Mouse (Mus musculus) erythroblast, embryonic 14.5 days (primary cell): ENCODE data around the gene Ybx2. TPM values are rescaled to one million over a fixed set of nuclear protein-coding genes. Genes with fewer than 3 reads are reported as not detected.

Experiments
- H3K27me3 ChIP-seq: 2 replicates; pipeline ENCODE4 v1.6.1; 2012; ENCODE audit warnings: inconsistent platforms; ENCODE audit not compliant: control insufficient read depth
- H3K36me3 ChIP-seq: 2 replicates; pipeline ENCODE4 v1.6.1; 2012; ENCODE audit warnings: mild to moderate bottlenecking, inconsistent platforms; ENCODE audit not compliant: control insufficient read depth
- H3K4me1 ChIP-seq: 2 replicates; pipeline ENCODE4 v1.6.1; 2012; ENCODE audit warnings: inconsistent platforms; ENCODE audit not compliant: control insufficient read depth
- H3K4me3 ChIP-seq: replicated peaks from 2 replicates; pipeline ENCODE3; 2012; ENCODE audit warnings: moderate library complexity, mild to moderate bottlenecking, inconsistent platforms
- H3K9me3 ChIP-seq: 2 replicates; pipeline ENCODE4 v1.6.1; 2012; ENCODE audit warnings: low read length, inconsistent platforms, mixed read lengths; ENCODE audit not compliant: control insufficient read depth
- GATA1 ChIP-seq: IDR thresholded peaks from 2 replicates; pipeline ENCODE4 v1.6.1; 2012; ENCODE audit warnings: low read length, inconsistent platforms, mixed read lengths
- TAL1 ChIP-seq: IDR thresholded peaks from 3 replicates; pipeline ENCODE4 v1.6.1; 2012; ENCODE audit warnings: low read length, inconsistent platforms, mixed read lengths
- polyA plus RNA-seq: library from polyadenylated mRNA; stranded (reverse); fragments of >175 nt; gene quantifications from 2 replicates; pipeline ENCODE4 v1.2.3, GENCODE M21; 2012

The Ybx2 gene
- polyA plus RNA-seq, 1 experiment: 0.29 TPM

- H3K36me3 ChIP-seq: peaks cover 27% of the 10 kb centered on the region
- H3K27me3 ChIP-seq: peaks cover 78% of the 10 kb centered on the region
- H3K9me3 ChIP-seq: peaks cover 17% of the 10 kb centered on the region
- TF ChIP-seq TAL1 (no peak), GATA1 (no peak)
- no peak overlapping the region for H3K4me3 ChIP-seq
- H3K4me1 ChIP-seq: peaks cover 77% of the 10 kb centered on the region
Observed at GRCm38 (mm10) chr11:69938401-69938979, 2.9 kb downstream of the Ybx2 start.

GRCm38 (mm10) chr11:69939181-69939580 is 3.6 kb downstream of the Ybx2 start:
- peaks cover 34% of the 10 kb centered on the region for H3K36me3 ChIP-seq
- H3K4me1 ChIP-seq: peaks cover 78% of the 10 kb centered on the region
- peaks cover 17% of the 10 kb centered on the region for H3K9me3 ChIP-seq
- TF ChIP-seq TAL1 (no peak), GATA1 (no peak)
- H3K27me3 ChIP-seq: peaks cover 74% of the 10 kb centered on the region
- H3K4me3 ChIP-seq: no peak overlapping the region

GRCm38 (mm10) chr11:69939731-69940130 is 4.1 kb downstream of the Ybx2 start:
- no peak for TF ChIP-seq GATA1
- no peak for TF ChIP-seq TAL1
- peaks cover 17% of the 10 kb centered on the region for H3K9me3 ChIP-seq

GRCm38 (mm10) chr11:69940962-69941361 is 5.4 kb downstream of the Ybx2 start:
- TF ChIP-seq GATA1: no peak
- no peak for TF ChIP-seq TAL1
- Histone ChIP-seq H3K9me3 (peaks cover 7% of the 10 kb centered on the region), H3K27me3 (peaks cover 61% of the 10 kb centered on the region), H3K36me3 (peaks cover 51% of the 10 kb centered on the region), H3K4me1 (peaks cover 78% of the 10 kb centered on the region), H3K4me3 (no peak overlapping the region)

More at GRCm38 (mm10) chr11:69939731-69940130, 4.1 kb downstream of the Ybx2 start:
- Histone ChIP-seq H3K4me3 (no peak overlapping the region), H3K36me3 (peaks cover 39% of the 10 kb centered on the region), H3K4me1 (peaks cover 78% of the 10 kb centered on the region), H3K27me3 (peaks cover 71% of the 10 kb centered on the region)

DNA sequence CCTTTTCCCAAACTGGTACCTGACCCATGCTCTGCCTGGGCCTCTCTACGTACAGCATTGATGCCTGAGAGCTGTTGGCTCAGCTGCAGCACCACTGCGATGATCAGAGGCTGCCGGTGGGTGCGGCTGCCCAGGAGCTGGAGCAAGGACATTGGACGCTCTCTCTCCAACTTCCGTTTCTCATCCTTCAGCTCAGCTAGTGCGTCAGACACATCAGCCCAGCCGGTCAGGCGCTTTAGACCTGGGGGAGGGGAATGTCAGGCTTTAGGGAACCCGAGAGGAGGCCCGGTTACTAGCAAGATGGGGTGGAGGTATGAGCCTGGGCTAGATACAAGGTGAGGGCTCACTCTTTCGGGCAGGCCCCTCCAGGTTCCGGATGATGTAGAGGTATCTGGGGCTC is 9.6 kb downstream of the Ybx2 start:
- peaks cover 25% of the 10 kb centered on the region for H3K27me3 ChIP-seq
- H3K36me3 ChIP-seq: peaks cover 68% of the 10 kb centered on the region
- H3K4me3 ChIP-seq: peak overlapping the region; percentile 86
- H3K9me3 ChIP-seq: no peaks in the 10 kb centered on the region; the same call in 1 of the 2 replicates
- TF ChIP-seq GATA1 (no peak), TAL1 (no peak)
- peaks cover 71% of the 10 kb centered on the region for H3K4me1 ChIP-seq

DNA sequence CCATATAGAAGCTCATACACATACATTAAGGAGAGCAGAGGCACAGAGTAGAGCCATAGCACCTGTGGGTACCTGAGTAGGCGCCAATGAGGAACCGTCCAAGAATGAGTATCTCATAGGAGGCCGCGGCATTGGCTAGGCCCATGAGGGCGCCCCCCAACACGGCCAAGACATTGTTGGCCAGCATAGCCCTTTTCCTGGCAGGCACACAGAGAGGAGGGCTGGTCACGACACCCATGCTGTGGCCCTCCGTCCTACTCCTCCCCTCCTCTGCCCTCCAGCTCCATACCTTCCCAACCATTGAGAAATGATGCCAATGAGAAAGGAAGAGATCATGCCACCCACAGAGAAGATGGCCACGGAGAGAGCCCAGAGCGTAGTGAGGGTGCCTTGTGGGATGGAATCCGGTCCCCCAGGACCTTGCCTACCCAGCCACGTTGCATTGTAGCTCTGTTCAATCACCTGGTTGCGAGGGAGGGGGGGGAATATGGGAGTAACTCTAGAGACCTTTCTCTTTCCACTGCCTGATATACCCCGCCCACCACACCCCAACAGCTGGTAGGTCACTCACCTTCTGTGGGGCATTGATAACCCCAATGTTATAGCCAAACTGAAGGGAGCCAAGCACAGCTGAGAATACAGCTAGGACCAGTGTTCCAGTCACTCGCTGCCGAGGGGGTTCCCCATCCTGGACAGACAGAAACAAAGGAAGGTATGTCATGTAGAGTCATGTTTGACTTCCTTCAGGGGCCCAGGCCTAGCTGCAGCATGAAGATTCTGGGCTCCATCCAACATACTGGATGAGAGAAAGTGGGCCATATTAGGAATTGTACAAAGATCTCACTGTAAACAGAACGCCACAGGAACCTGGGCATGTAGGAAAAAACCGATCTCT is 10.6 kb downstream of the Ybx2 start:
- no peaks in the 10 kb centered on the region; the same call in 1 of the 2 replicates for H3K9me3 ChIP-seq
- peak; percentile 94 for TF ChIP-seq TAL1
- peak; percentile 89 for TF ChIP-seq GATA1
- H3K27me3 ChIP-seq: peaks cover 30% of the 10 kb centered on the region
- H3K4me3 ChIP-seq: peak overlapping the region; percentile 86
- peaks cover 62% of the 10 kb centered on the region for H3K36me3 ChIP-seq
- H3K4me1 ChIP-seq: peaks cover 70% of the 10 kb centered on the region

DNA sequence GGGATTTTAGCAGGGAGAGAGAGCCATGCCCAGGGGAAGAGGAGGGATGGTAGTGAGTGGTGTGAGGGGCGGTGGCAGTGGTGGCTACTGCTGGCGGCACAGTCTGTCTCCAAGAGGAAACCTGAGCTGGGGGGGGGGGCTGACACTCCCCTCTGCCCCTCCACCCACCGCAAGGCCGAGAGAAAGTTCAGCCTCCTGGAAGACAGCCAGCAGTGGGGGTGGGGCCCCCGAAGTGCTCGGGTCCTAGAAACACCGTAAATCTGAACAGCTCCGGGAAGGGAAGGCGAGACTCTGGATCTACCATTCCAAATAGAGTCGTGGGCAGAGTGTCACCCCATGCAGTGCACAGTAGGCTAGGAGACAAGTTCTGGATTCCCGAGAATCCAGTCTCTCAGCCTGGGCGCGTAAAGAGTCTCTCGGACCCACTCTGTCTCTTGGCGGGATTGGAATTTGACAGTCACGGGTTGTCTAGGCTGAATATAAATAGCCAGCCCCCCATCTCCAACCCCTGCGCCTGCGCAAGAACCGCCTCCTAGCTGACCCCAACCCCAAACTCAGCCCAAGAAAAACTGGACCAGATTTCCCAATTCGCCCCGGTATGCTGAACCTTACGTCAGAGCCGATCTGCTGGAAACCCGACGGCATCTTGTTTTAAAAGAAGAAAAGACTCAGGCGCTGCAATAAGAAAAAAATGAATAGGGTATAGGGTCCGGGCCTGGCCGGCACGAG is 11.9 kb downstream of the Ybx2 start:
- no peaks in the 10 kb centered on the region; the same call in 1 of the 2 replicates for H3K9me3 ChIP-seq
- H3K27me3 ChIP-seq: peaks cover 40% of the 10 kb centered on the region
- H3K4me1 ChIP-seq: peaks cover 65% of the 10 kb centered on the region
- TF ChIP-seq TAL1 (no peak), GATA1 (no peak)
- peaks cover 51% of the 10 kb centered on the region for H3K36me3 ChIP-seq
- H3K4me3 ChIP-seq: peak overlapping the region; percentile 86

- Histone ChIP-seq H3K4me3 (peak within 1 kb of the TSS; percentile 86), H3K9me3 (no peaks in the 10 kb centered on the region), H3K36me3 (peaks cover 44% of the 10 kb centered on the region), H3K27me3 (peaks cover 41% of the 10 kb centered on the region), H3K4me1 (peaks cover 59% of the 10 kb centered on the region)
- TF ChIP-seq GATA1 (no peak), TAL1 (no peak)
Observed at GRCm38 (mm10) chr11:69948066-69948762, 12.6 kb downstream of the Ybx2 start, which contains the start of gene Slc2a4. Slc2a4 (minus strand) TSS chr11:69948188.
